Mouse (Mus musculus) stomach, embryonic 14.5 days (tissue): ENCODE measurements around the gene Lrit2. TPM values are rescaled to one million over a fixed set of nuclear protein-coding genes. Genes with fewer than 3 reads are reported as not detected.
A peak's percentile ranks its signal among the peaks of the same experiment; 100 is the strongest.

ENCODE experiments used
- ATAC-seq: fragments of 200-750 bp; cut with Nextera tagmentation; 2 replicates; pipeline ENCODE4 v1.8.0; 2017; ENCODE audit warnings: low read depth, moderate TSS enrichment; ENCODE audit not compliant: insufficient number of reproducible peaks, insufficient read depth, low FRiP score
- H3K27ac ChIP-seq: fragments of 300-500 bp; sonication (generic); 2 replicates; pipeline ENCODE4 v1.5.1; 2014; ENCODE audit warnings: mild to moderate bottlenecking, low read length, moderate library complexity, mixed read lengths
- H3K27me3 ChIP-seq: fragments of 300-500 bp; sonication (generic); 2 replicates; pipeline ENCODE4 v1.6.1; 2014; ENCODE audit warnings: low read length, control low read depth, mixed read lengths; ENCODE audit not compliant: control insufficient read depth, insufficient read depth
- H3K36me3 ChIP-seq: fragments of 300-500 bp; sonication (generic); 2 replicates; pipeline ENCODE4 v1.6.1; 2014; ENCODE audit warnings: mild to moderate bottlenecking, control low read depth, low read length, moderate library complexity, mixed read lengths; ENCODE audit not compliant: control insufficient read depth, insufficient read depth
- H3K4me1 ChIP-seq: fragments of 300-500 bp; sonication (generic); 2 replicates; pipeline ENCODE4 v1.6.1; 2014; ENCODE audit warnings: low read length, control low read depth, mixed read lengths; ENCODE audit not compliant: control insufficient read depth, insufficient read depth
- H3K4me2 ChIP-seq: fragments of 300-500 bp; sonication (generic); replicated peaks from 2 replicates; pipeline ENCODE4 v1.6.1; 2014; ENCODE audit warnings: low read depth, low read length, control low read depth
- H3K4me3 ChIP-seq: fragments of 300-500 bp; sonication (generic); 2 replicates; pipeline ENCODE4 v1.5.1; 2014; ENCODE audit warnings: low read depth, low read length, control low read depth
- H3K9ac ChIP-seq: fragments of 300-500 bp; sonication (generic); replicated peaks from 2 replicates; pipeline ENCODE4 v1.6.1; 2014; ENCODE audit warnings: low read depth, mild to moderate bottlenecking, control low read depth, low read length, moderate library complexity, mixed read lengths
- H3K9me3 ChIP-seq: fragments of 300-500 bp; sonication (generic); 2 replicates; pipeline ENCODE4 v1.6.1; 2016; ENCODE audit warnings: low read depth, low read length, control low read depth; ENCODE audit not compliant: control insufficient read depth
- WGBS: fragments of 180-500 bp; shearing (Covaris S2); extraction: QIAGEN DNeasy Blood & Tissue Kit; methylation state at CpG from one replicate; pipeline ENCODE4 v1.1.7; 2014; 5-methylcytosine and 5-hydroxymethylcytosine counted together
- polyA plus RNA-seq: library from polyadenylated mRNA; unstranded; fragments of >200 nt; fragmentation: Nextera tagmentation; extraction: Ambion mirVana; gene quantifications from 2 replicates; pipeline ENCODE4 v1.2.1, GENCODE M21; 2014

Lrit2 gene
- polyA plus RNA-seq, 1 experiment from 2014 or later = not detected

- Histone ChIP-seq H3K27ac (no peak overlapping the region), H3K36me3 (no peaks in the 10 kb centered on the region), H3K4me2 (no peak overlapping the region), H3K4me3 (no peak overlapping the region), H3K9me3 (no peaks in the 10 kb centered on the region), H3K4me1 (no peaks in the 10 kb centered on the region), H3K9ac (no peak overlapping the region), H3K27me3 (no peaks in the 10 kb centered on the region)
- WGBS = 49% methylated on average over 2 of the region's 2 CpGs
- no peak for ATAC-seq
These were observed 2.9 kb upstream of the Lrit2 start for GRCm38 (mm10) chr14:37064849-37065248.

DNA sequence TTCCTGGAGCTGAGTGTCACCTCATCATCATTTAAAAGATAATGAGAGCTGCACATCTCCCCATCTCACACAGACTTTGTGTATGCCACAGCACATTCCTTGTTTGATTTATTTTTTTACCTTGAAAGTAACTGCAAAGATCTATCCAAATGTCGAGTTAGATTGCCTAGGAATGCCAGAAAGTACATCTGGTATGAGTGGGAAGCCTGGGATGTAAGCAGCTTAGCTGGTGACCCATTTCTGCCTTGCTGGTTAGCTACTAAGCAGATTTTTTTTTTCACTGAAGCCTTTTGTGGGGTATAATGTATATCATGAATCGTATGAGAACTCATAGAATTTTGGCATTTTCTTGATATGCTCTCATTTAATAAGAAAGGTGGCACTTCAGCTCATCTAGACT lies 1.1 kb upstream of the Lrit2 start:
- Histone ChIP-seq H3K4me2 (no peak overlapping the region), H3K36me3 (no peaks in the 10 kb centered on the region), H3K9ac (no peak overlapping the region), H3K4me1 (no peaks in the 10 kb centered on the region), H3K9me3 (no peaks in the 10 kb centered on the region), H3K4me3 (no peak overlapping the region), H3K27ac (no peak overlapping the region), H3K27me3 (no peaks in the 10 kb centered on the region)
- ATAC-seq = no peak
- 52% methylated on average over 2 of the region's 2 CpGs for whole genome bisulfite sequencing

DNA sequence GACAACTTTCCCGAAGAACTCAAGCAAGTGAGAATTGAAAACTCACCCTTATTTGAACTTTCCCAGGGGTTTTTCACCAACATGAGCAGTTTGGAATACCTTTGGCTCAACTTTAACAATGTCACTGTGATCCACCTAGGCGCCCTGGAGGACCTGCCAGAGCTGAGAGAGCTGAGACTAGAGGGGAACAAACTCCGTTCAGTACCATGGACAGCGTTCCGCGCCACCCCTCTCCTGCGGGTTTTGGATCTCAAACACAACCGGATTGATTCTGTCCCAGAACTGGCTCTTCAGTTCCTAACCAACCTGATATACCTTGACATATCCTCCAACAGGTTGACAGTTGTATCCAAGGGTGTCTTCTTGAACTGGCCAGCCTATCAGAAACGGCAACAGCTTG lies 787 bp downstream of the Lrit2 start:
- Histone ChIP-seq H3K4me3 (no peak overlapping the region), H3K4me2 (no peak overlapping the region), H3K27me3 (no peaks in the 10 kb centered on the region), H3K27ac (no peak overlapping the region), H3K4me1 (no peaks in the 10 kb centered on the region), H3K9me3 (no peaks in the 10 kb centered on the region), H3K9ac (no peak overlapping the region), H3K36me3 (no peaks in the 10 kb centered on the region)
- 14% methylated on average over 9 of the region's 9 CpGs for WGBS
- no peak for ATAC-seq

- no peaks in the 10 kb centered on the region for H3K4me1 ChIP-seq
- 88% methylated on average over 1 of the region's 1 CpGs for WGBS
- no peaks in the 10 kb centered on the region for H3K36me3 ChIP-seq
- no peak overlapping the region for H3K4me3 ChIP-seq
- H3K4me2 ChIP-seq = no peak overlapping the region
- no peak for ATAC-seq
- H3K27me3 ChIP-seq = no peaks in the 10 kb centered on the region
- H3K27ac ChIP-seq = no peak overlapping the region
- H3K9me3 ChIP-seq = no peaks in the 10 kb centered on the region
- H3K9ac ChIP-seq = no peak overlapping the region
These were observed 13.0 kb downstream of the Lrit2 start for GRCm38 (mm10) chr14:37080724-37081123.

- no peak for ATAC-seq
- Histone ChIP-seq H3K27me3 (no peaks in the 10 kb centered on the region), H3K27ac (no peak overlapping the region), H3K9me3 (no peaks in the 10 kb centered on the region), H3K4me3 (no peak overlapping the region), H3K9ac (no peak overlapping the region), H3K4me2 (no peak overlapping the region), H3K4me1 (no peaks in the 10 kb centered on the region), H3K36me3 (no peaks in the 10 kb centered on the region)
- 26% methylated on average over 4 of the region's 4 CpGs for WGBS
These were observed 16.0 kb downstream of the Lrit2 start for GRCm38 (mm10) chr14:37083755-37084154.

DNA sequence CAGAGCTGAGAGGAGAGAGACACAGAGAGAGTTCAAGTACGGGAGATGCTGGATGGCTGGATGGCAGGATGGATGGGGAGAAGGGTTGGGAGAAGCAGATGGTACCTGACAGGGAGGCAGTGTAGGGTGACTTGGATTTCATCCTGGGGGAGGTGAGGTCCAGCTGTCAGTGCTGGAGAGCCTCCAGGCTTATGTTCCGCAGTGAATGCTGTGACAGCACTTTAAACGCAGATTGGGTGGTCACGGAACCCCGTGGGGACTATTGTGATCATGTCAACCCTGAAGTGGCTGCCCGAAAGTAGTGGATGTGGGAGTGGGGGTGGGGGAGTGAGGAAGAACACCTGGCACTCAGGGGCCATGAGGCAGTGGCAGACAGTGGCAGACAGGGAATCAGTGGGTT lies 26.7 kb downstream of the Lrit2 start:
- no peak for ATAC-seq
- no peak overlapping the region for H3K4me2 ChIP-seq
- H3K36me3 ChIP-seq = no peaks in the 10 kb centered on the region

DNA sequence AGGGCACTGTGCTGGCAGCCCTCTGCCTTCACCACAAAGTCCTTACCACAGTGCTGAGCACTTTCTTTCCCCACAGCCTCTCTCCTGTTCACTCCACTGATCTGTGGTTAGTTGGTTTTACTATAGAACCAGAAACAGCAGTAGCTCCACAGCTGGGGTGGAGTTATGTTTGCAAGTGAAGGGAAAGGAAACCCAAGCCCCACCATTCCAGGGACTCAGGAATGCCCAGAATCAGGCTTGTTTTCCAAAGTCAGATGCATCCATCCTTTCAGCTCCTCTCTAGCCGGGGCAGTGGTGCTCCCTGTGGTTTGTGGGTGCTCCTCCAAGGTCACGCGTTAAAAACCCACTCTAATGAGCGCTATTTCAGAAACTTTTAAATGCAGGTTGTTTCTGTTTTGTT lies 27.8 kb downstream of the Lrit2 start:
- 72% methylated on average over 4 of the region's 4 CpGs for WGBS

More for the DNA sequence above, 26.7 kb downstream of the Lrit2 start:
- H3K4me3 ChIP-seq = no peak overlapping the region
- H3K9ac ChIP-seq = no peak overlapping the region
- WGBS = 57% methylated on average over 6 of the region's 6 CpGs
- H3K27me3 ChIP-seq = 0 out of 2 replicates have a peak, but pooled peaks cover 5% of the 10 kb centered on the region
- H3K27ac ChIP-seq = no peak overlapping the region
- H3K4me1 ChIP-seq = 0 out of 2 replicates have a peak, but pooled peaks cover 4% of the 10 kb centered on the region
- H3K9me3 ChIP-seq = no peaks in the 10 kb centered on the region

GRCm38 (mm10) chr14:37097956-37098530 lies 30.3 kb downstream of the Lrit2 start, which contains the start of gene Cdhr1:
Cdhr1 (minus strand) TSS chr14:37098347.
- no peak within 1 kb of the TSS for H3K9ac ChIP-seq
- no peaks in the 10 kb centered on the region for H3K9me3 ChIP-seq

More for the DNA sequence above, 27.8 kb downstream of the Lrit2 start:
- Histone ChIP-seq H3K27me3 (0 out of 2 replicates have a peak, but pooled peaks cover 6% of the 10 kb centered on the region), H3K4me1 (0 out of 2 replicates have a peak, but pooled peaks cover 4% of the 10 kb centered on the region), H3K4me2 (no peak overlapping the region), H3K36me3 (no peaks in the 10 kb centered on the region), H3K27ac (no peak overlapping the region), H3K4me3 (no peak overlapping the region), H3K9ac (no peak overlapping the region), H3K9me3 (no peaks in the 10 kb centered on the region)
- ATAC-seq = no peak

GRCm38 (mm10) chr14:37101531-37101930 lies 33.8 kb downstream of the Lrit2 start:
- no peak overlapping the region for H3K27ac ChIP-seq
- 0 out of 2 replicates have a peak, but pooled peaks cover 6% of the 10 kb centered on the region for H3K27me3 ChIP-seq
- H3K36me3 ChIP-seq = no peaks in the 10 kb centered on the region
- no peak for ATAC-seq
- 0 out of 2 replicates have a peak, but pooled peaks cover 6% of the 10 kb centered on the region for H3K4me1 ChIP-seq
- H3K9me3 ChIP-seq = no peaks in the 10 kb centered on the region
- no peak overlapping the region for H3K4me3 ChIP-seq
- WGBS = 54% methylated on average over 5 of the region's 5 CpGs
- H3K4me2 ChIP-seq = no peak overlapping the region
- H3K9ac ChIP-seq = no peak overlapping the region

More at GRCm38 (mm10) chr14:37097956-37098530, 30.3 kb downstream of the Lrit2 start, which contains the start of gene Cdhr1:
- Histone ChIP-seq H3K27me3 (0 out of 2 replicates have a peak, but pooled peaks cover 6% of the 10 kb centered on the region), H3K36me3 (no peaks in the 10 kb centered on the region), H3K4me1 (0 out of 2 replicates have a peak, but pooled peaks cover 4% of the 10 kb centered on the region), H3K4me2 (peak within 1 kb of the TSS; percentile 34; the same call in 1 of the 2 replicates), H3K27ac (no peak within 1 kb of the TSS), H3K4me3 (peak within 1 kb of the TSS; percentile 18)
- WGBS = under 1% methylated on average over 30 of the region's 30 CpGs
- ATAC-seq = no peak
